Mouse (Mus musculus) forebrain, embryonic 13.5 days (tissue): ENCODE measurements around the gene Phf19. TPM values are rescaled to one million over a fixed set of nuclear protein-coding genes. Genes with fewer than 3 reads are reported as not detected.
A peak's percentile ranks its signal among the peaks of the same experiment; 100 is the strongest.

ENCODE experiments used
- ATAC-seq: fragments of 200-750 bp; cut with Nextera tagmentation; 2 replicates; pipeline ENCODE4 v1.8.0; 2017
- H3K27ac ChIP-seq: fragments of 300-500 bp; sonication (generic); 2 replicates; pipeline ENCODE4 v1.5.1; 2015; ENCODE audit warnings: inconsistent platforms, mild to moderate bottlenecking, moderate library complexity
- H3K27me3 ChIP-seq: fragments of 300-500 bp; sonication (generic); 2 replicates; pipeline ENCODE4 v1.6.1; 2015; ENCODE audit warnings: mild to moderate bottlenecking, inconsistent platforms
- H3K36me3 ChIP-seq: fragments of 300-500 bp; sonication (generic); 2 replicates; pipeline ENCODE4 v1.6.1; 2015; ENCODE audit warnings: mild to moderate bottlenecking, inconsistent platforms; ENCODE audit not compliant: poor library complexity, severe bottlenecking
- H3K4me1 ChIP-seq: fragments of 300-500 bp; sonication (generic); 2 replicates; pipeline ENCODE4 v1.6.1; 2015; ENCODE audit warnings: inconsistent platforms
- H3K4me2 ChIP-seq: fragments of 300-500 bp; sonication (generic); 2 replicates; pipeline ENCODE4 v1.6.1; 2015; ENCODE audit warnings: inconsistent platforms, mild to moderate bottlenecking, moderate library complexity
- H3K4me3 ChIP-seq: fragments of 300-500 bp; sonication (generic); 2 replicates; pipeline ENCODE4 v1.5.1; 2015; ENCODE audit warnings: mild to moderate bottlenecking, inconsistent platforms
- H3K9ac ChIP-seq: fragments of 300-500 bp; sonication (generic); 2 replicates; pipeline ENCODE4 v1.6.1; 2015; ENCODE audit warnings: mild to moderate bottlenecking, inconsistent platforms
- H3K9me3 ChIP-seq: fragments of 300-500 bp; sonication (generic); replicated peaks from 2 replicates; pipeline ENCODE4 v1.6.1; 2016; ENCODE audit warnings: inconsistent platforms
- WGBS: fragments of 180-500 bp; shearing (Covaris S2); methylation state at CpG from one replicate; pipeline ENCODE4 v1.1.7; 2015; 5-methylcytosine and 5-hydroxymethylcytosine counted together
- polyA plus RNA-seq: library from polyadenylated mRNA; unstranded; fragments of >200 nt; fragmentation: Nextera tagmentation; extraction: Ambion mirVana; gene quantifications from 2 replicates; pipeline ENCODE4 v1.2.1, GENCODE M21; 2015

Gene Phf19
- polyA plus RNA-seq, 1 experiment from 2014 or later: 4.5 TPM

DNA sequence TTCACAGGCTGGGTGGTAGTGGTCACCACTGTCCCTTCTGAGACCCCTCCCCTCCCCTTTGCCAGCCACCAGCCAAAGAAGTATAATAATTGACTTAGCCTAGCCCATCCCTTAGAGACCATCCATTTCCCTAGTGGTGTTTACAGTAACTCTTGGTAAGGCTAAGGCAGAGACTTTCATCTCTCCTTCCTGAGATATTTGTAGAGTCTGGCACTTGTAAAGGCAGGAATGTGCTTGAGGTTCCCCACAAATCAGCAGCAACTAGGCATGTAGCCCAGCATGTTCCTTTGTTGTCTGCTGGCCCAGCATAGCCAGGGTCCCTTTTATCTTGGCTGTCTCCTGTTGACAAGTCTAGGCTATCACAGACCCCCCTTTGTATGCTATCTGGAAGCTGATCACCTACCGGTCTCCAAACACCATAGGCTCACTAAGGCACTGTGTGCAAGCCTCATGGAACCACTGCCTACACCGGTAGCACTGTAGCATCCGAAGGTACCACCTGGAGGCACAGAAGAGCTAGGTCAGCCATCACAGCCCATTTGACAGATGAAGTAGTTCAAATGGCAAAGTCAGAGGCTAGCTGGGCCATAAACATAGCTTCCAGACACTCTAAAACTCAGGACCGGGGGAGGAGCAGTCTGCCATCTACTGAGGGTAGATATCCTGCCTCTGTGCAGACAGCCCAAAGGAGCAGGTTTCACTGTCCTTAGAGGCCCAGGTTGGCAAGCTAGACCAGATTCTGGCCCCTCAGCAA, 10.0 kb downstream of the Phf19 start:
- 85% methylated on average over 4 of the region's 4 CpGs for WGBS
- Histone ChIP-seq H3K4me2 (peak overlapping the region; percentile 60), H3K9me3 (no peaks in the 10 kb centered on the region), H3K27me3 (no peaks in the 10 kb centered on the region), H3K36me3 (peaks cover 10% of the 10 kb centered on the region; the same call in 1 of the 2 replicates), H3K4me1 (peaks cover 12% of the 10 kb centered on the region), H3K27ac (0 out of 2 replicates have a peak overlapping the region, but pooled peaks have one; percentile 67), H3K4me3 (no peak overlapping the region), H3K9ac (no peak overlapping the region)
- ATAC-seq: no peak

DNA sequence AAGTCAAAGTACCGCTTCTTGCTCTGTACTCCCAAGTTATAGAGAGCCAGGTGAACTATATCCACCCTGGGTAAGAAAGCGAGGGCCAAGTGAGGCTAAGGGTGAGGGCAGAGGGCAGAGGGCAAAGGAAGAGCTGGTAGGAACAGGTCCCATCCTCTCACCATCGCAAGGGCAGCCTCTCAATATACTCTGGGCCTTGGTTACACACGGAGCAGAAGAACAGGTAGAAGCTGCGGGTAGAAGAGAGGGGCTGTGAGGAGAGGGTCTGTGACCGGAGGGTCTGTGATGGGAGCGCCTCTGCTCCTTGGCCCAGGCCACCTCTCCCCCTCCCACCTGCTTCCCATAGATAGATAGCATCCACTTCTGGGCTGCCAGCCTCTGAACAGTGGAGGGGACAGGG, 10.6 kb downstream of the Phf19 start:
- Histone ChIP-seq H3K36me3 (peaks cover 10% of the 10 kb centered on the region; the same call in 1 of the 2 replicates), H3K4me1 (peaks cover 12% of the 10 kb centered on the region), H3K9me3 (no peaks in the 10 kb centered on the region), H3K9ac (no peak overlapping the region), H3K27me3 (no peaks in the 10 kb centered on the region), H3K4me2 (no peak overlapping the region), H3K27ac (no peak overlapping the region), H3K4me3 (no peak overlapping the region)
- no peak for ATAC-seq
- 88% methylated on average over 7 of the region's 7 CpGs for WGBS

- WGBS: 86% methylated on average over 6 of the region's 6 CpGs
- Histone ChIP-seq H3K9me3 (no peaks in the 10 kb centered on the region), H3K27ac (no peak overlapping the region), H3K36me3 (peaks cover 10% of the 10 kb centered on the region; the same call in 1 of the 2 replicates), H3K27me3 (no peaks in the 10 kb centered on the region), H3K4me2 (no peak overlapping the region), H3K4me3 (no peak overlapping the region), H3K9ac (no peak overlapping the region), H3K4me1 (peaks cover 12% of the 10 kb centered on the region)
- no peak for ATAC-seq
These were observed 11.1 kb downstream of the Phf19 start for GRCm38 (mm10) chr2:34902731-34903130.

DNA sequence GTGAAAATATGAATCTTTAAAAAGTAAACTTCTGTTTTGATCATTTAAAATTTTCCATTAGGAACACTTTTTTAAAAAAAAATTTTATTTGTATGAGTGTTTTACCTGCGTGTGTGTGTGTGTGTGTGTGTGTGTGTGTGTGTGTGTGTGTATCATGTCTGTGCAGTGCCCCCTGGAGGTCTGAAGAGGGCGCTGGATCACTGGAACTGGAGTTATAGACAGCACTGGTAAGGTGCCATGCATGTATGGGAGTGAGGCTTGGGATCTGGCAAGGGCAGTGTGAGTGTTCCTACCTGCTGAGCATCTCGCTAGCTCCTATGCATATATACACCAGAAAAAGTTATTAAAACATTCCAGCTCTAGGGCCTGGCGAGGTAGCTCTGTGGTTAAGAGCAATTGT, 12.1 kb downstream of the Phf19 start:
- Histone ChIP-seq H3K4me3 (no peak overlapping the region), H3K9me3 (no peaks in the 10 kb centered on the region), H3K36me3 (peaks cover 10% of the 10 kb centered on the region; the same call in 1 of the 2 replicates), H3K4me2 (no peak overlapping the region), H3K27ac (no peak overlapping the region), H3K4me1 (peaks cover 12% of the 10 kb centered on the region), H3K9ac (no peak overlapping the region), H3K27me3 (no peaks in the 10 kb centered on the region)
- ATAC-seq: no peak
- 74% methylated on average over 4 of the region's 4 CpGs for WGBS

GRCm38 (mm10) chr2:34900412-34900811, 13.4 kb downstream of the Phf19 start:
- Histone ChIP-seq H3K4me3 (no peak overlapping the region), H3K36me3 (peaks cover 10% of the 10 kb centered on the region; the same call in 1 of the 2 replicates), H3K27me3 (no peaks in the 10 kb centered on the region), H3K9ac (no peak overlapping the region), H3K27ac (no peak overlapping the region), H3K4me2 (no peak overlapping the region), H3K4me1 (peaks cover 10% of the 10 kb centered on the region), H3K9me3 (no peaks in the 10 kb centered on the region)
- WGBS: 90% methylated on average over 1 of the region's 1 CpGs
- no peak for ATAC-seq

DNA sequence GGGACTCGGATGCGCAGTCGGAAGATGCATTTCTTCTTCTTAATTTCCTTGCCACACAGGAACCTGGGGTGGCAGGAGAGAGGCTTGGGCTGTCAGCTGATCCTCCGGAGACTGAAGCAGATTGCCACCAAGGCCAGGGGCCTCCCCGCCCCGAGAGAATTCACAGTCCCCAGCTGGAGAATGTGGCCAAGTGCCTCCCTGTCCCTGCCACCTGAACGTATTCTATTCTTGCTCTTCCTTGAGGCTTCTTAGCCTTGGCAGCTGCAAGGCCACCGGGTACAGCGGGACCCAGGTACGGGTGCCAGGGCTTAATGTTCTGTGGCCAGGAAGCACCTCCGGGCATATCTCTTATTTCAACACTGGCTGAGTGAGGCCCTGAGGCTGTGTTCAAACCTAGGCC, 14.1 kb downstream of the Phf19 start:
- peaks cover 10% of the 10 kb centered on the region; the same call in 1 of the 2 replicates for H3K36me3 ChIP-seq
- no peak overlapping the region for H3K4me2 ChIP-seq
- no peaks in the 10 kb centered on the region for H3K27me3 ChIP-seq
- 88% methylated on average over 11 of the region's 11 CpGs for WGBS
- no peak overlapping the region for H3K27ac ChIP-seq
- peaks cover 7% of the 10 kb centered on the region for H3K4me1 ChIP-seq
- ATAC-seq: no peak
- no peaks in the 10 kb centered on the region for H3K9me3 ChIP-seq
- no peak overlapping the region for H3K4me3 ChIP-seq
- H3K9ac ChIP-seq: no peak overlapping the region

- Histone ChIP-seq H3K9me3 (no peaks in the 10 kb centered on the region), H3K36me3 (peaks cover 10% of the 10 kb centered on the region; the same call in 1 of the 2 replicates), H3K4me2 (no peak overlapping the region), H3K9ac (no peak overlapping the region), H3K4me1 (no peaks in the 10 kb centered on the region), H3K27ac (no peak overlapping the region), H3K27me3 (no peaks in the 10 kb centered on the region), H3K4me3 (no peak overlapping the region)
- no peak for ATAC-seq
- 19% methylated on average over 10 of the region's 10 CpGs for WGBS
These were observed 16.0 kb downstream of the Phf19 start for GRCm38 (mm10) chr2:34897820-34898219.

DNA sequence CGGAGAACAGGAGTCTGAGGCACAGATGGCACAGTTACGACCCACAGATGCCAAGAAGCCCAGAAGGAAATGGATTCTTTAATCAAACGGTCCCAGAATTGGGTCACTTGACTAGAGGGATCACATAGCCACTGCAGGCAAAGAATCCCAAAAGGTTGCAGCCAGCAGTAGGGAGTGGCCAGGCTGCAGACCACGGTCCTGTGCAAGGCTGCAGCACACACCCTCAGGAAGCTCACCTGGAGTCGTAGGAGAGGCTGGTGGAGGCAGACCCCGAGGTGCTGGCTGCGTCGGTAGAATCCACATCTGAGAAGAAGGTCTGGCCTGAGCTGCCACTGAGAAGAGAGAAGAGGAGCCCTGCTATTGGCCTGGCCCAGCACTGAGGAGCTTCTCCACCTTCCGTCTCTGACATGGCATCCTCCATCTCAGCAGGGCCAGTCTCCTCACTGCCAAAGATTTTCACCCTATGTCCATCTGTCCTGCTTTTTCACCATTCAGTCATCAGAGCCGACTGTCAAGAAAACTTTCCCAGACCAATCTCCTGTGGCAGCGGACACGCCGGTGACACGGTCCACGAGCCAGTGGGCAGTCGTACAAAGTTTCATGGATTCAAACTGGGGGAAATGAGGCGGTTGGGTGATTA, 16.9 kb downstream of the Phf19 start:
- ATAC-seq: no peak
- Histone ChIP-seq H3K9me3 (no peaks in the 10 kb centered on the region), H3K4me1 (no peaks in the 10 kb centered on the region), H3K27me3 (no peaks in the 10 kb centered on the region), H3K4me3 (no peak overlapping the region), H3K4me2 (no peak overlapping the region), H3K27ac (no peak overlapping the region), H3K9ac (no peak overlapping the region), H3K36me3 (peaks cover 3% of the 10 kb centered on the region; the same call in 1 of the 2 replicates)
- 88% methylated on average over 17 of the region's 17 CpGs for WGBS

GRCm38 (mm10) chr2:34895503-34896113, 18.2 kb downstream of the Phf19 start:
- no peak overlapping the region for H3K4me3 ChIP-seq
- no peak overlapping the region for H3K4me2 ChIP-seq
- no peaks in the 10 kb centered on the region for H3K4me1 ChIP-seq
- no peaks in the 10 kb centered on the region for H3K27me3 ChIP-seq
- no peaks in the 10 kb centered on the region for H3K9me3 ChIP-seq
- H3K27ac ChIP-seq: no peak overlapping the region
- H3K9ac ChIP-seq: no peak overlapping the region
- no peaks in the 10 kb centered on the region for H3K36me3 ChIP-seq
- 85% methylated on average over 19 of the region's 19 CpGs for WGBS
- no peak for ATAC-seq

GRCm38 (mm10) chr2:34893950-34894349, 19.9 kb downstream of the Phf19 start:
- no peak overlapping the region for H3K4me2 ChIP-seq
- H3K36me3 ChIP-seq: no peaks in the 10 kb centered on the region
- no peaks in the 10 kb centered on the region for H3K27me3 ChIP-seq
- H3K4me3 ChIP-seq: no peak overlapping the region
- no peak overlapping the region for H3K9ac ChIP-seq
- 80% methylated on average over 5 of the region's 5 CpGs for WGBS
- no peak for ATAC-seq
- no peaks in the 10 kb centered on the region for H3K4me1 ChIP-seq
- H3K9me3 ChIP-seq: no peaks in the 10 kb centered on the region
- no peak overlapping the region for H3K27ac ChIP-seq

- Histone ChIP-seq H3K36me3 (no peaks in the 10 kb centered on the region), H3K4me3 (no peak overlapping the region), H3K9me3 (no peaks in the 10 kb centered on the region), H3K4me2 (no peak overlapping the region), H3K4me1 (no peaks in the 10 kb centered on the region), H3K27ac (no peak overlapping the region), H3K9ac (no peak overlapping the region), H3K27me3 (peaks cover 18% of the 10 kb centered on the region)
- ATAC-seq: no peak
- 78% methylated on average over 2 of the region's 2 CpGs for WGBS
These were observed 29.6 kb downstream of the Phf19 start for GRCm38 (mm10) chr2:34884186-34884585.

- WGBS: 76% methylated on average over 5 of the region's 5 CpGs
- peaks cover 19% of the 10 kb centered on the region for H3K27me3 ChIP-seq
These were observed 30.6 kb downstream of the Phf19 start for GRCm38 (mm10) chr2:34883190-34883589.

More at GRCm38 (mm10) chr2:34883190-34883589, 30.6 kb downstream of the Phf19 start:
- Histone ChIP-seq H3K4me1 (no peaks in the 10 kb centered on the region), H3K36me3 (no peaks in the 10 kb centered on the region), H3K4me3 (no peak overlapping the region), H3K4me2 (no peak overlapping the region), H3K9ac (no peak overlapping the region), H3K9me3 (no peaks in the 10 kb centered on the region), H3K27ac (no peak overlapping the region)
- ATAC-seq: no peak
